ENCODE assay signal across 23 mouse cellular contexts in genomic region chr10:50868202-50868601, GRCm38 (mm10). TPM values are rescaled to one million over a fixed set of nuclear protein-coding genes. Genes with fewer than 3 reads are reported as not detected.
"Had no signal": no experiment of that assay in that cellular context is flagged by ENCODE, and none has a peak within 500 bp of the region (broad histone marks: within the 10 kb centered on the region; RNA-seq: fewer than 3 reads in every experiment).

No protein-coding gene starts in this region.

- H3K27ac ChIP-seq: layer of hippocampus, adult 2 months; limb, embryonic 10.5 days; limb, embryonic 13.5 days; liver, embryonic 12.5 days; liver, embryonic 15.5 days; lung, embryonic 15.5 days; macrophage; midbrain, embryonic 10.5 days; midbrain, embryonic 13.5 days; neural tube, embryonic 13.5 days; stomach, postnatal 0 days had no signal

- H3K9ac ChIP-seq: limb, embryonic 13.5 days; liver, embryonic 12.5 days; liver, embryonic 15.5 days; lung, embryonic 15.5 days; midbrain, embryonic 13.5 days; neural tube, embryonic 13.5 days had no signal

- ATAC-seq: liver, embryonic 12.5 days; midbrain, embryonic 13.5 days; midbrain, embryonic 16.5 days had no signal

- DNase-seq: kidney, adult 11 months; layer of hippocampus, adult 9-11 months; liver; lung, adult 18-20 months; thymus, adult 2 months; thymus, postnatal 14 days; thymus, postnatal 4 days had no signal

- H3K4me3 ChIP-seq: layer of hippocampus, adult 2 months; limb, embryonic 10.5 days; limb, embryonic 13.5 days; liver, embryonic 12.5 days; liver, embryonic 15.5 days; lung, embryonic 15.5 days; midbrain, embryonic 10.5 days; midbrain, embryonic 13.5 days; myocyte; neural tube, embryonic 13.5 days had no signal

- H3K4me1 ChIP-seq: limb, embryonic 10.5 days; limb, embryonic 13.5 days; liver, embryonic 12.5 days; liver, embryonic 15.5 days; lung, embryonic 15.5 days; midbrain, embryonic 10.5 days; midbrain, embryonic 13.5 days; neural tube, embryonic 13.5 days had no signal

- H3K27me3 ChIP-seq: limb, embryonic 13.5 days; liver, embryonic 12.5 days; liver, embryonic 15.5 days; lung, embryonic 15.5 days; midbrain, embryonic 13.5 days; neural tube, embryonic 13.5 days had no signal

- H3K9me3 ChIP-seq: limb, embryonic 10.5 days; limb, embryonic 13.5 days; liver, embryonic 12.5 days; liver, embryonic 15.5 days; lung, embryonic 15.5 days; midbrain, embryonic 10.5 days; midbrain, embryonic 13.5 days; neural tube, embryonic 13.5 days had no signal

- H3K36me3 ChIP-seq: limb, embryonic 10.5 days; limb, embryonic 13.5 days; liver, embryonic 12.5 days; liver, embryonic 15.5 days; lung, embryonic 15.5 days; midbrain, embryonic 10.5 days; midbrain, embryonic 13.5 days; neural tube, embryonic 13.5 days had no signal

- H3K4me2 ChIP-seq: limb, embryonic 13.5 days; liver, embryonic 12.5 days; liver, embryonic 15.5 days; lung, embryonic 15.5 days; midbrain, embryonic 13.5 days; neural tube, embryonic 13.5 days had no signal

RNA-seq across cellular contexts. Expression of gene Sim1, which starts 26.4 kb away (rescaled TPM):
- polyA plus RNA-seq: large intestine, adult 2 months; liver, embryonic 12.5 days; liver, embryonic 15.5 days; lung, embryonic 15.5 days; macrophage; small intestine, adult 2 months; stomach, embryonic 14.5 days; stomach, postnatal 0 days; thymus, adult 2 months had no signal
